Mouse (Mus musculus): ENCODE measurements around the gene Hoxd13.

GRCm38 (mm10) chr2:74680561-74681398, 12.7 kb downstream of the Hoxd13 start:
- TF ChIP-seq CTCF (IDR thresholded peaks at IDR 0.05; ENCODE audit: low read depth) (no peak), EP300 (IDR thresholded peaks at IDR 0.05; ENCODE audit: low read depth) (no peak)
